ENCODE assay signal across 11 mouse cellular contexts in genomic region chr7:112375900-112376299, GRCm38 (mm10). TPM values are rescaled to one million over a fixed set of nuclear protein-coding genes. Genes with fewer than 3 reads are reported as not detected.
A peak's percentile ranks its signal among the peaks of the same experiment; 100 is the strongest.
DNase-seq lines count a peak whose midpoint lies in the region; ATAC-seq and TF ChIP-seq lines count a peak whose summit lies in the region.
"Had no signal": no experiment of that assay in that cellular context is flagged by ENCODE, and none has a peak within 500 bp of the region (broad histone marks: within the 10 kb centered on the region; RNA-seq: fewer than 3 reads in every experiment).

No protein-coding gene starts in this region.

- no peak overlapping the region for H3K9ac ChIP-seq in midbrain, embryonic 16.5 days (ENCODE audit: low read depth, low read length)
- H3K9ac ChIP-seq in stomach, postnatal 0 days (ENCODE audit: low read length) = no peak overlapping the region
- H3K9ac ChIP-seq: liver, embryonic 15.5 days; neural tube, embryonic 12.5 days had no signal

- DNase-seq in gastrocnemius, postnatal 25 days = peak; percentile 27
- no peak for DNase-seq in gastrocnemius, adult 18-20 months (ENCODE audit: low spot score)
- DNase-seq in midbrain, embryonic 10.5 days (ENCODE audit: low spot score) = peak; percentile 14
- DNase-seq in kidney, postnatal 4 days = peak; percentile 45 to 69
- DNase-seq in stomach, postnatal 0 days (ENCODE audit: low spot score) = peak; percentile 68
- no peak for DNase-seq in left cerebral cortex, postnatal 4 days
- no peak for DNase-seq in left cerebral cortex, adult 9 months (ENCODE audit: low spot score in 2 of 2)
- DNase-seq: cerebellum, postnatal 10 days had no signal

- no peak for TF ChIP-seq EP300 in stomach, postnatal 0 days (optimal IDR thresholded peaks at IDR 0.05)

- WGBS in midbrain, embryonic 10.5 days = 71% methylated on average over 5 of the region's 5 CpGs
- WGBS in midbrain, embryonic 16.5 days = 68% methylated on average over 5 of the region's 5 CpGs
- WGBS in stomach, postnatal 0 days = 36% methylated on average over 5 of the region's 5 CpGs

- H3K36me3 ChIP-seq in midbrain, embryonic 10.5 days = no peaks in the 10 kb centered on the region
- no peaks in the 10 kb centered on the region for H3K36me3 ChIP-seq in midbrain, embryonic 16.5 days (ENCODE audit: control insufficient read depth, insufficient read depth, low read length)
- no peaks in the 10 kb centered on the region for H3K36me3 ChIP-seq in stomach, postnatal 0 days (ENCODE audit: control insufficient read depth, insufficient read depth, low read length)
- H3K36me3 ChIP-seq: liver, embryonic 15.5 days; neural tube, embryonic 12.5 days had no signal

- H3K4me3 ChIP-seq in midbrain, embryonic 10.5 days = no peak overlapping the region
- no peak overlapping the region for H3K4me3 ChIP-seq in midbrain, embryonic 16.5 days (ENCODE audit: low read depth, low read length)
- no peak overlapping the region for H3K4me3 ChIP-seq in stomach, postnatal 0 days (ENCODE audit: low read depth, low read length)
- H3K4me3 ChIP-seq: liver, embryonic 15.5 days; neural tube, embryonic 12.5 days had no signal

- no peak overlapping the region for H3K27ac ChIP-seq in midbrain, embryonic 10.5 days (replicated peaks)
- no peak overlapping the region for H3K27ac ChIP-seq in midbrain, embryonic 16.5 days (ENCODE audit: low read length)
- peak overlapping the region; percentile 88 for H3K27ac ChIP-seq in stomach, postnatal 0 days (replicated peaks)
- H3K27ac ChIP-seq: liver, embryonic 15.5 days; neural tube, embryonic 12.5 days had no signal

- no peaks in the 10 kb centered on the region for H3K9me3 ChIP-seq in midbrain, embryonic 10.5 days (replicated peaks)
- H3K9me3 ChIP-seq in midbrain, embryonic 16.5 days (replicated peaks; ENCODE audit: control insufficient read depth, low read length, poor library complexity, severe bottlenecking) = no peaks in the 10 kb centered on the region
- H3K9me3 ChIP-seq in stomach, postnatal 0 days (ENCODE audit: control insufficient read depth, low read length) = no peaks in the 10 kb centered on the region
- H3K9me3 ChIP-seq: liver, embryonic 15.5 days; neural tube, embryonic 12.5 days had no signal

- intact Hi-C loops in left cerebral cortex, postnatal 4 days (cut with DNase I) = no loop called here

- 0 out of 2 replicates have a peak, but pooled peaks cover 3% of the 10 kb centered on the region for H3K4me1 ChIP-seq in midbrain, embryonic 10.5 days
- no peaks in the 10 kb centered on the region for H3K4me1 ChIP-seq in midbrain, embryonic 16.5 days (ENCODE audit: control insufficient read depth, insufficient read depth, low read length)
- H3K4me1 ChIP-seq in stomach, postnatal 0 days (replicated peaks; ENCODE audit: control insufficient read depth, insufficient read depth) = no peaks in the 10 kb centered on the region
- H3K4me1 ChIP-seq: neural tube, embryonic 12.5 days had no signal

- H3K27me3 ChIP-seq in midbrain, embryonic 10.5 days (ENCODE audit: low read depth, poor library complexity, severe bottlenecking) = peaks cover 5% of the 10 kb centered on the region; the same call in 1 of the 2 replicates
- no peaks in the 10 kb centered on the region for H3K27me3 ChIP-seq in midbrain, embryonic 16.5 days (ENCODE audit: control insufficient read depth, insufficient read depth, low read depth, low read length)
- H3K27me3 ChIP-seq in stomach, postnatal 0 days (ENCODE audit: control insufficient read depth, insufficient read depth, low read length) = no peaks in the 10 kb centered on the region
- H3K27me3 ChIP-seq: liver, embryonic 15.5 days; neural tube, embryonic 12.5 days had no signal

- ATAC-seq in midbrain, embryonic 16.5 days = no peak
- peak; percentile 59; the same call in 1 of the 2 replicates for ATAC-seq in stomach, postnatal 0 days (ENCODE audit: low FRiP score, low TSS enrichment)

- no peak for TF ChIP-seq CTCF in stomach, postnatal 0 days (IDR thresholded peaks at IDR 0.05; ENCODE audit: low read depth)

- no peak overlapping the region for H3K4me2 ChIP-seq in midbrain, embryonic 16.5 days (ENCODE audit: low read length)
- H3K4me2 ChIP-seq in stomach, postnatal 0 days (replicated peaks; ENCODE audit: low read depth) = no peak overlapping the region
- H3K4me2 ChIP-seq: liver, embryonic 15.5 days; neural tube, embryonic 12.5 days had no signal

RNA-seq across cellular contexts. Expression of gene Parva, which starts 51.4 kb away (rescaled TPM):
- total RNA-seq in gastrocnemius, postnatal 25 days (2021) = 10 to 100 TPM; 19.0 to 22.7 TPM
- total RNA-seq in gastrocnemius, adult 18-20 months (2021) = 10 to 100 TPM; 10.1 to 13.3 TPM
- polyA plus RNA-seq in midbrain, embryonic 10.5 days (2016; fragmentation: Nextera tagmentation; extraction: Ambion mirVana) = 50.9 and 55.6 TPM in 2 replicates
- polyA plus RNA-seq in midbrain, embryonic 16.5 days (2015; fragmentation: Nextera tagmentation; extraction: Ambion mirVana) = 24.5 and 24.9 TPM in 2 replicates
- 69.5 and 72.3 TPM in 2 replicates for polyA plus RNA-seq in stomach, postnatal 0 days (2015; fragmentation: Nextera tagmentation; extraction: Ambion mirVana)
- total RNA-seq in left cerebral cortex, postnatal 4 days (2021) = 10 to 100 TPM; 25.6 to 26.8 TPM

Comparison
In these comparisons a context has a peak if more than half of its experiments do, and no peak if none do; other contexts are left out.
1. DNase-seq: peak in gastrocnemius, postnatal 25 days (single experiment), midbrain, embryonic 10.5 days (single experiment), kidney, postnatal 4 days (2 of 2) and stomach, postnatal 0 days (single experiment); none in gastrocnemius, adult 18-20 months (single experiment), left cerebral cortex, postnatal 4 days (single experiment) and left cerebral cortex, adult 9 months (0 of 2).